Mouse (Mus musculus): ENCODE measurements at regions not wholly inside any gene's neighbourhood (a gene's known extent, or its start where the extent isn't known, plus 50 kb on each side); places are given as distances from the start of the nearest gene placed in this dataset.

GRCm38 (mm10) chr10:117915011-117915735, 69.3 kb upstream of the Rap1b start:
- Histone ChIP-seq H3K4me1 (replicated peaks) (peaks cover 4% of the 10 kb centered on the region; the same call in 1 of the 2 replicates), H3K27me3 (no peaks in the 10 kb centered on the region), H3K4me2 (no peak overlapping the region), H3K9ac (no peak overlapping the region), H3K27ac (replicated peaks) (no peak overlapping the region), H3K4me3 (replicated peaks) (no peak overlapping the region), H3K36me3 (replicated peaks) (no peaks in the 10 kb centered on the region), H3K9me3 (replicated peaks) (no peaks in the 10 kb centered on the region)
- ATAC-seq (ENCODE audit: insufficient read depth): no peak
- 64% methylated on average over 4 of the region's 4 CpGs for WGBS (ENCODE audit: insufficient replicate concordance)

GRCm38 (mm10) chr10:117916280-117916679, 70.4 kb upstream of the Rap1b start:
- Histone ChIP-seq H3K9me3 (replicated peaks) (no peaks in the 10 kb centered on the region), H3K4me2 (no peak overlapping the region), H3K36me3 (replicated peaks) (no peaks in the 10 kb centered on the region), H3K4me1 (replicated peaks) (peaks cover 6% of the 10 kb centered on the region; the same call in 1 of the 2 replicates), H3K9ac (no peak overlapping the region), H3K27ac (replicated peaks) (no peak overlapping the region), H3K4me3 (replicated peaks) (no peak overlapping the region), H3K27me3 (no peaks in the 10 kb centered on the region)
- 19% methylated on average over 7 of the region's 7 CpGs for WGBS (ENCODE audit: insufficient replicate concordance)
- ATAC-seq (ENCODE audit: insufficient read depth): peak; percentile 85

- H3K36me3 ChIP-seq (replicated peaks): no peaks in the 10 kb centered on the region
- H3K4me2 ChIP-seq: no peak overlapping the region
- no peaks in the 10 kb centered on the region for H3K9me3 ChIP-seq (replicated peaks)
- H3K9ac ChIP-seq: no peak overlapping the region
- H3K27me3 ChIP-seq: no peaks in the 10 kb centered on the region
- H3K4me3 ChIP-seq (replicated peaks): no peak overlapping the region
- H3K4me1 ChIP-seq (replicated peaks): peaks cover 6% of the 10 kb centered on the region; the same call in 1 of the 2 replicates
- 60% methylated on average over 2 of the region's 2 CpGs for WGBS (ENCODE audit: insufficient replicate concordance)
- no peak overlapping the region for H3K27ac ChIP-seq (replicated peaks)
- ATAC-seq (ENCODE audit: insufficient read depth): no peak
Observed at GRCm38 (mm10) chr10:117917870-117918269, 72.0 kb upstream of the Rap1b start.

GRCm38 (mm10) chr10:117918616-117919015, 72.8 kb upstream of the Rap1b start:
- H3K4me2 ChIP-seq: no peak overlapping the region
- H3K27me3 ChIP-seq: no peaks in the 10 kb centered on the region
- H3K36me3 ChIP-seq (replicated peaks): no peaks in the 10 kb centered on the region
- no peaks in the 10 kb centered on the region for H3K9me3 ChIP-seq (replicated peaks)
- H3K27ac ChIP-seq (replicated peaks): no peak overlapping the region
- H3K4me3 ChIP-seq (replicated peaks): no peak overlapping the region
- peaks cover 6% of the 10 kb centered on the region; the same call in 1 of the 2 replicates for H3K4me1 ChIP-seq (replicated peaks)
- ATAC-seq (ENCODE audit: insufficient read depth): no peak
- H3K9ac ChIP-seq: no peak overlapping the region
- WGBS (ENCODE audit: insufficient replicate concordance): 66% methylated on average over 8 of the region's 8 CpGs

GRCm38 (mm10) chr10:117919186-117919941, 73.5 kb upstream of the Rap1b start:
- H3K9ac ChIP-seq: no peak overlapping the region
- ATAC-seq (ENCODE audit: insufficient read depth): no peak
- no peaks in the 10 kb centered on the region for H3K9me3 ChIP-seq (replicated peaks)
- H3K36me3 ChIP-seq (replicated peaks): no peaks in the 10 kb centered on the region
- H3K4me1 ChIP-seq (replicated peaks): peaks cover 6% of the 10 kb centered on the region; the same call in 1 of the 2 replicates
- H3K4me3 ChIP-seq (replicated peaks): no peak overlapping the region
- H3K27ac ChIP-seq (replicated peaks): no peak overlapping the region
- H3K27me3 ChIP-seq: no peaks in the 10 kb centered on the region
- no peak overlapping the region for H3K4me2 ChIP-seq
- 48% methylated on average over 7 of the region's 7 CpGs for WGBS (ENCODE audit: insufficient replicate concordance)

GRCm38 (mm10) chr10:117925186-117925585, 79.4 kb upstream of the Rap1b start:
- no peak overlapping the region for H3K4me3 ChIP-seq (replicated peaks)
- 88% methylated on average over 7 of the region's 7 CpGs for WGBS (ENCODE audit: insufficient replicate concordance)
- H3K4me1 ChIP-seq (replicated peaks): peaks cover 10% of the 10 kb centered on the region
- no peak overlapping the region for H3K27ac ChIP-seq (replicated peaks)
- no peak overlapping the region for H3K4me2 ChIP-seq
- no peak for ATAC-seq (ENCODE audit: insufficient read depth)
- no peaks in the 10 kb centered on the region for H3K36me3 ChIP-seq (replicated peaks)
- no peak overlapping the region for H3K9ac ChIP-seq
- H3K27me3 ChIP-seq: no peaks in the 10 kb centered on the region
- H3K9me3 ChIP-seq (replicated peaks): no peaks in the 10 kb centered on the region

GRCm38 (mm10) chr10:117925611-117926555, 80.0 kb upstream of the Rap1b start:
- Histone ChIP-seq H3K27ac (replicated peaks) (no peak overlapping the region), H3K4me2 (no peak overlapping the region), H3K9ac (no peak overlapping the region), H3K27me3 (no peaks in the 10 kb centered on the region; the same call in 1 of the 2 replicates), H3K4me3 (replicated peaks) (no peak overlapping the region), H3K36me3 (replicated peaks) (no peaks in the 10 kb centered on the region), H3K4me1 (replicated peaks) (peaks cover 8% of the 10 kb centered on the region; the same call in 1 of the 2 replicates), H3K9me3 (replicated peaks) (no peaks in the 10 kb centered on the region)
- WGBS (ENCODE audit: insufficient replicate concordance): 69% methylated on average over 31 of the region's 31 CpGs
- no peak for ATAC-seq (ENCODE audit: insufficient read depth)

GRCm38 (mm10) chr10:117928998-117929397, 83.2 kb upstream of the Rap1b start:
- Histone ChIP-seq H3K9ac (no peak overlapping the region), H3K4me3 (replicated peaks) (no peak overlapping the region), H3K9me3 (replicated peaks) (no peaks in the 10 kb centered on the region), H3K27me3 (no peaks in the 10 kb centered on the region; the same call in 1 of the 2 replicates), H3K27ac (replicated peaks) (no peak overlapping the region), H3K4me2 (no peak overlapping the region), H3K36me3 (replicated peaks) (no peaks in the 10 kb centered on the region), H3K4me1 (replicated peaks) (peaks cover 17% of the 10 kb centered on the region)
- no peak for ATAC-seq (ENCODE audit: insufficient read depth)
- 3% methylated on average over 5 of the region's 5 CpGs for WGBS (ENCODE audit: insufficient replicate concordance)

- Histone ChIP-seq H3K27ac (replicated peaks) (no peak overlapping the region), H3K9me3 (replicated peaks) (no peaks in the 10 kb centered on the region), H3K4me3 (replicated peaks) (no peak overlapping the region), H3K9ac (no peak overlapping the region), H3K36me3 (replicated peaks) (no peaks in the 10 kb centered on the region), H3K4me1 (replicated peaks) (peaks cover 27% of the 10 kb centered on the region), H3K27me3 (no peaks in the 10 kb centered on the region; the same call in 1 of the 2 replicates), H3K4me2 (peak overlapping the region; percentile 45)
- 14% methylated on average over 9 of the region's 9 CpGs for WGBS (ENCODE audit: insufficient replicate concordance)
- ATAC-seq (ENCODE audit: insufficient read depth): peak; percentile 72
Observed at GRCm38 (mm10) chr10:117934797-117935196, 89.0 kb upstream of the Rap1b start.

GRCm38 (mm10) chr10:117938717-117939116, 92.9 kb upstream of the Rap1b start:
- 48% methylated on average over 8 of the region's 8 CpGs for WGBS (ENCODE audit: insufficient replicate concordance)
- no peaks in the 10 kb centered on the region for H3K27me3 ChIP-seq
- no peak overlapping the region for H3K9ac ChIP-seq
- H3K4me3 ChIP-seq (replicated peaks): no peak overlapping the region
- no peak overlapping the region for H3K27ac ChIP-seq (replicated peaks)
- H3K4me1 ChIP-seq (replicated peaks): peaks cover 22% of the 10 kb centered on the region
- ATAC-seq (ENCODE audit: insufficient read depth): no peak
- H3K36me3 ChIP-seq (replicated peaks): no peaks in the 10 kb centered on the region
- H3K4me2 ChIP-seq: no peak overlapping the region
- H3K9me3 ChIP-seq (replicated peaks): no peaks in the 10 kb centered on the region

Measured in liver, embryonic 15.5 days (tissue).